Mouse (Mus musculus) cortical plate, adult 2 months (tissue): ENCODE data around the gene Slc35e1.

ENCODE experiments used
- CTCF ChIP-seq: fragments of 200-500 bp; IDR thresholded peaks from 2 replicates; pipeline ENCODE4 v1.5.1; 2011; ENCODE audit warnings: mild to moderate bottlenecking, control low read depth, low read length; ENCODE audit not compliant: insufficient read depth; ENCODE audit errors: extremely low read depth
- POLR2A ChIP-seq: fragments of 200-500 bp; IDR thresholded peaks from 2 replicates; pipeline ENCODE4 v1.6.1; 2011; ENCODE audit warnings: mild to moderate bottlenecking, low read length, control low read depth; ENCODE audit not compliant: insufficient read depth; ENCODE audit errors: extremely low read depth

DNA sequence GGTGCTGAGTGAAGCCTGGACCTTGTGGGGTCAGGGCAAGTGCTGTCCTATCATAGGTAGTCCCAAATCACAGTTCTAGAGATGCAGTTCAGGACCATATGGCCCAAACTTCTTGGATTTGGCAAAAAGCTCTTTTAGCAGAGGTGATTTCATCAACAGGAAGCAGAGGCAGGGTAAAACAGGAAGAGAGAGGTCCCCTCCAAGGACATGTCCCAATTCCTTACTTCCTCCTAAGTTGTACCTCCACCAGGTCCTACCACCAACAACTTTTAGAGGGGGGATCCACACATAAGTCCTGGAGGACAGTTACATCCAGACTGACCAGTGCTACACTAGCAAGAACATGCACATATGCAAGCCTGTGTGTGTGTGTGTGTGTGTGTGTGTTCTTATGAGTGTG, 5.4 kb downstream of the Slc35e1 start:
- TF ChIP-seq CTCF (no peak), POLR2A (no peak)
